Mouse (Mus musculus) kidney, adult 2 months (tissue): ENCODE measurements around the gene Olfr68.

Experiments used
- CTCF ChIP-seq: fragments of 200-500 bp; conservative IDR thresholded peaks from 2 replicates; pipeline ENCODE4 v1.5.1; 2011; ENCODE audit warnings: low read depth, mild to moderate bottlenecking, control low read depth, low read length, moderate library complexity, mixed read lengths; ENCODE audit not compliant: insufficient read depth, insufficient read length
- POLR2A ChIP-seq: fragments of 200-500 bp; IDR thresholded peaks from one replicate; pipeline ENCODE4 v1.6.1; 2011; ENCODE audit warnings: low read depth, low read length, control low read depth

GRCm38 (mm10) chr7:103791721-103792120 lies 12.2 kb upstream of the Olfr68 start, which contains the start of gene Olfr67:
- TF ChIP-seq CTCF = no peak
- no peak for TF ChIP-seq POLR2A
